Mouse (Mus musculus): ENCODE measurements around the gene Gne. TPM values are rescaled to one million over a fixed set of nuclear protein-coding genes. Genes with fewer than 3 reads are reported as not detected.

Gene Gne
- 28.7 and 40.6 TPM in 2 replicates for total RNA-seq (2021)
- long read RNA-seq, transcript Gne-202 (12 exons, 2,920 nt): major isoform, 40 of 161 reads
- long read RNA-seq, partial matches to known transcripts: 105 of 161 reads
- long read RNA-seq, other reads (novel, unspliced or antisense): 16 of 161 reads

GRCm38 (mm10) chr4:44083945-44084344, at the start of gene Gne:
Gene Gne, minus strand, starts transcription at chr4:44084177.
- no peak for DNase-seq

DNA sequence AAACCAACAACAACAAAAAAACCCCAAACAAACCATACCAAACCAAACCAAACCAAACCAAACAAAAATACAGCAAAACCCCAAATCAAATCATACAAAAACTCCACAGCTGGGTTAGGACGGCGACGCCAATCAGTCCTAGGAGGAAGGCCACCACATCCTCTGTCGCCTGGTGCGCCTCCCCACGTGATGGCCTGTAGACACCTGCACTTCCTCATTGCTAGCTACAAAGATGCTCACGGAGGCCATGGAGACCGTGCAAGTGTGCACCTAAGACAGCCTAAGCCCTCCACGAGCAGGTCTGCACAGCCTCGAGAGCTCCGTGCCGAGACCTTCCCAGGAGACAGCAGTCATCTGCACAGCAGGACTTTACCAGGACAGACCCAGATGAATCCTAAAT, 42.8 kb upstream of the Gne start:
- no peak for DNase-seq

DNA sequence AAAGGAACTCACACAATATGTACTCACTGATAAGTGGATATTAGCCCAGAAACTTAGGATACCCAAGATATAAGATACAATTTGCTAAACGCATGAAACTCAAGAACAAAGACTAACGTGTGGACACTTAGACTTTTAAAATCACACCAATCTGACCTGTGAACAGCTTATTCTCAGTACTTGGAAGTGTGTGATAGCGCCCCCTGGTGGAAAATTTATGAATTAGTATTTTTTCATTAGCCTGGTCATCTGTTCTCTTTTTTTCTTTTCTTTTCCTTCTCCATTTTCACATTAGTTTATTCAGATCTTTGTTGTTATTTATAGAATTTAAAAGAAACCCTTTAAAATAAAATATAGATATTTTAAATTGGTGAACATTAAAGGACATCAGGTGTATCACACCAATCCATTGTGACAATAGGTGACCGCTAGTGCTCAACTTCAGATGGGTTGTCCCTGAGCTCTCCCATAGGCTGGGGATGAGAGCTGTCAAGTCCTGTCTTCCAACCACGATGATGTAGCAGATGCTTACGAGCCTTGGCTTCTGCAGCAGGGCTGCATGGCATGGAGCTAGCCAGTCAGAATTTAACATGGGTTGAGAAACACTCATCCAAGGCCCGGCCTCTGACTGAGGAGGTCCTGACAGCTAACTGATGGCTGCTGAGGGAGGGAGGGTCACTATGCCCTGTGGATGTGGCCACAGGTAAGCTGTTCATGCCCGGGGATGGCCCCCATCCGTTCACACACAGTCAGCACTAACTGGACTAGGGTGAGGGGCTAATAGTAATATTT, 35.6 kb upstream of the Gne start:
- no peak for DNase-seq

- no peak for DNase-seq
These were observed 31.1 kb upstream of the Gne start for GRCm38 (mm10) chr4:44115046-44115445.

GRCm38 (mm10) chr4:44113393-44114138, 29.6 kb upstream of the Gne start:
- no peak for DNase-seq

GRCm38 (mm10) chr4:44112741-44113140, 28.8 kb upstream of the Gne start:
- no peak for DNase-seq

DNA sequence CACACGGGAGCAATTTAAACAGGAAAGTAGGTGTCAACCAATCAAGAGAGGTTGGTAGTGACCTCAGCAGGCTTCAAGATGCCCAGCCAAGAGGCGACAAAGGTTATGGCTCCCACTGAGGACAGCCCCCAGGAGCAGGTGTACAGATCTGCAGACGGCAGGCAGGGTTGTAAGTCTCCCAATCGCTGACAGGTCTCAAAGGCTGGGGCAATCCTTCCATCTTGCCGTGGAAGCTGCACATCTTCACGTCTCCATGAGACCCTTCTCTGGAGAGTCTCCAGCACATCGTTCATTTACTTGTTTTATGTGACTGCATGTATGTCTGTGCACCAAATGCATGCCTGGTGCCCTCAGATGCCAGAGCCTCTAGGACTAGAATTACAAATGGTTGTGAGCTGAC, 26.8 kb upstream of the Gne start:
- no peak for DNase-seq

GRCm38 (mm10) chr4:44108297-44108696, 24.3 kb upstream of the Gne start:
- no peak for DNase-seq

GRCm38 (mm10) chr4:44107339-44107738, 23.4 kb upstream of the Gne start:
- no peak for DNase-seq

GRCm38 (mm10) chr4:44106297-44106821, 22.4 kb upstream of the Gne start:
- DNase-seq: no peak

- DNase-seq: no peak
These were observed 20.4 kb upstream of the Gne start for GRCm38 (mm10) chr4:44104195-44104917.

DNA sequence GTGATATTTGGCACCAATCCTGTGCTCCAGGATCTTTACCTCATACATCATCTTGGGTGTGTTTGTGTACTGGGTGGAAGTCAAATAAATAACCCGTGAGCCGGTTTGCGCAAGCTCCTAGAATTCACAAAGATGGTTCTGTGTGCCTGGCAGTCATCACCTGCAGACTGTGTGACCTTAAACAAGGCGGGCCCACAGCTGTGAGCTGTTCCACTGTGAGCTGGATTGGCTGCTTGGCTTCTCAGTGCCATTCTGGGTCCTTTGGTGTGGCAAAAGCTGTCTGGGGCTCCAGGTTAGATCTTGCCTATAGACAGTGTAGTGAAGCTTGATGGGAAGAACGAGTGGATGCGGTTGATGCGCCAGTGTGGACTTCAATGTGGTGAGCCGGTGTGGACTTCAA, 19.6 kb upstream of the Gne start:
- no peak for DNase-seq

DNA sequence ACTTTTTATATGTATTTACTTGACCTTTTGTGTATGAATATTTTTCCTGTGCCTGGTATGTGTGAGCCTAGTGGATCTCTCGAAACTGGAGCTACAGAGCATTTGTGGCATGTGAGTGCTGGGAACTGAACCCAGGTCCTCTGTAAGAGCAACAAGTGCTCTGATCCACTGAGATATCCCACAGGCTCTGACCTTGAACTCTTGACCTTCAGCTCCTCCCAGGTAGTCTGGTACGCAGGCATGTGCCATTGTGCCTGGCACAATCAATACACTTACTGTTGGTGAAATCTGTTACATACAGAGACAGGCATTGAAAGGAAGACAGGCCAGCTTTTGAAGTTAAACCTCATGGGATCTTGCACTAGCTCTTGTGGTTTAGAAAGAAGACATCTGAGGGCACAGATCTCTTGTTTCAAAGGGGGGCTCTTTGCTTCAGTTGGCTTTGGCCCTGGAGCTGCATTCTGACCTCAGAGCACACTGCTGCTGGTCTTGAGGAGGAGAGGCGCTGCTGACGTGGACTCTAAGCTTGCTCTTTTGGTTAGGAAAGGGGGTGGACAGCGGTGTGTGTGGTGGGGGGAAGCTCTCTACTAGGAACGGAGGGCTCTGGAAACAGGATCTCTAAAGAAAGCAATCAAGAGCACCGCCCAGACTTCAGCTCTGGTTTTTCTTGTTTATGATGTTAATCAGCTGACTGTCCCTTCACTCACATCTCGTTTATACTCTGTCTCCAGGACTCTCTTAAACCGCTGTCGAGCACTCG, 13.8 kb upstream of the Gne start:
- DNase-seq: no peak

DNA sequence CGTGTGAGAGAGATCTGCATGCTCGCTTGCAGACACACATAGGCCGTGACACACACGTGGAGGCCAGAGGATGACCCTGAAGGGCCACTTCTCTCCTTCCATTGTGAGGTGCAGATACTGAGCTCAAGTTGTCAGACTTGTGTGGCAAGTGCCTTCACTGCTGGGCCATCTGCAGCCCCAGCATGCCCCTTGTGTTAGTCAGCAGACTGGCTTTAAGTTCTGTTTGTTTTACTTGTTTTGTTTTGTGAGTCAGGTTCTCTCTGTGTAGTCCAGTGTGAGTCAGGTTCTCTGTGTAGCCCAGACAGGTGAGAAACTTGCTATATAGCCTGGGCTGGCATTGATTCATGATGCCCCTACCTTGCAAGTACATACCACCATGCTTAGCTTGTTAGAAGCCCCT, 10.5 kb upstream of the Gne start:
- no peak for DNase-seq

GRCm38 (mm10) chr4:44092359-44092758, 8.4 kb upstream of the Gne start:
- no peak for DNase-seq

GRCm38 (mm10) chr4:44085566-44085965, 1.6 kb upstream of the Gne start:
- no peak for DNase-seq

DNA sequence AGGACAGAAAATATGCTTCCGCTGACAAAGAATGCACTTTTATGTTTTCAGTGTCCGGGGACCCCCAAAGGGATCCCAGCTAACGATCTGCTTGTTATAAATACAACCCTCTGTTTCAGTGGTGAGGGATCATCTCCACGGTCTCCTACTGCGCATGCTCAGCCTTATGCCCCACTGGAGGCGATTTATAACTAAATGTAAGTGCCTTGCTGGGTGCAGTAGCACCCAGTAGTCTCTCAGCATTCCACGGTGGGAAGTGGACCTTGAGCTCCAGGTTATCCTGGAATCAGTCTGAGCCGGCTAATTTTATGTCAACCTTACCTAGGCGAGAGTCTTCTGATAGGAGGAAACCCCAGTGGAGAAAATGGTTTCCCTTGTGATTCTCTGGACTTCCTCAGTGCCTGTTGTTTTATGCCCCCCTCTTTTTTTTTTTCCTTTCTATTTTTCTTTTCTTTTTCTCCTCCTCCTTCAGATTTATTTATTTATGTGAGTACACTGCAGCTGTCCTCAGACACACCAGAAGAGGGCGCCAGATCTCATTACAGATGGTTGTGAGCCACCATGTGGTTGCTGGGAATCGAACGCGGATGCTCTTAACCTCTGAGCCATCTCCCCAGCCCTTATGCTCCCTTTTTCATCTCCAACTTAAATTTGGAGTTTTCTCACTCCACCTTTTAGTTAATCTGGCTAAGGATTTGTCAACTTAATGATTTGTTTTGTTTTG, 787 bp upstream of the Gne start:
- no peak for DNase-seq

- no peak for DNase-seq
These were observed 5.5 kb downstream of the Gne start for GRCm38 (mm10) chr4:44078358-44078933.

- no peak for DNase-seq
These were observed 9.6 kb downstream of the Gne start for GRCm38 (mm10) chr4:44074422-44074821.

DNA sequence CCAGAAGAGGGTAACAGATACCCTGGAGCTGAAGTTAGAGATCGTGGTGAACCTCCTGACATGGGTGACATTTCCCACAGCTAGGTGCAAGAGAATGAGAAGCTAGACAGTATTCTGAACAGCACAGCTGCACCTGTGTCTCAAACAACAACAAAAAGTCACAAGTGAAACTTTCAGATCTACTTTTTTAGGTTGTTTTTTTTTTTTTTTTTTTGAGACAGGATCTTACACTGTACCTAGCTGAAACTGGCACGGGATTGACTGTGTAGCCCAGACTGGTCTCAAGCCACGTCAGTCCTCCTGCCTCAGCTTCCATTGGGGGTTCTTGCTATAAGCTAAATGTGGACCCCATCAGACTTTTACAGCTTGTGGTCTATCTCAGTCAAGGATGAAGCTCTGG, 10.2 kb downstream of the Gne start:
- DNase-seq: no peak

All from adrenal gland, postnatal 25 days (tissue).